Comparison of ENCODE assay signal across 8 mouse cellular contexts in the genomic region with DNA sequence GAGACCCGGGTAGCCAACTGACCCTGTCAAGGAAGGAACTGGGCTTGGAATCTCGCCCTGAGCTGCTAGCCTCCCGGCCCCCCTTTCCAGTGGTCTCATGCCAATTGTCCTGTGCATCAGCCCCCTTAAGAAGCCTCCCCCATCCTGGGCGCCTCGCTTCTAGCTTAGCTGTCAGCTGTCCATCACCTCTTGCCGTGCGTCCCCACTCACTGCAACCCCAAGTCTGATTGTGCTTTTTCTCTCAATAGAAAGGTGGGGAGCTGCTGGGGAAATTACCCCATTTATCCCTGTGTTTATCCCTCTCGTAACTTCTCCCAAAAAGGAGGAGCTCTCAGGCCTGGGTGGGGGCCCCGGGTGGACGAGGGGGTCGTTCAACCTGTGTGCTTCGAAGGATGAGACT. TPM values are rescaled to one million over a fixed set of nuclear protein-coding genes. Genes with fewer than 3 reads are reported as not detected.
A peak's percentile ranks its signal among the peaks of the same experiment; 100 is the strongest.
DNase-seq lines count a peak whose midpoint lies in the region; ATAC-seq and TF ChIP-seq lines count a peak whose summit lies in the region.

No protein-coding gene starts in this region.

- no peak overlapping the region for H3K4me3 ChIP-seq in left cerebral cortex, adult 2 months
- peak overlapping the region; percentile 80 for H3K4me3 ChIP-seq in embryonic facial prominence, embryonic 14.5 days (ENCODE audit: low read depth, low read length)
- peak overlapping the region; percentile 87 for H3K4me3 ChIP-seq in hindbrain, embryonic 14.5 days (replicated peaks; ENCODE audit: low read length)
- no peak overlapping the region for H3K4me3 ChIP-seq in midbrain, embryonic 15.5 days

- H3K4me2 ChIP-seq in embryonic facial prominence, embryonic 14.5 days (ENCODE audit: low read depth, low read length) = peak overlapping the region; percentile 74
- peak overlapping the region; percentile 86 for H3K4me2 ChIP-seq in hindbrain, embryonic 14.5 days (replicated peaks)
- H3K4me2 ChIP-seq in midbrain, embryonic 15.5 days = peak overlapping the region; percentile 90

- 17% methylated on average over 12 of the region's 12 CpGs for WGBS in embryonic facial prominence, embryonic 14.5 days
- whole genome bisulfite sequencing in hindbrain, embryonic 14.5 days = 13% methylated on average over 12 of the region's 12 CpGs
- WGBS in midbrain, embryonic 15.5 days = 11% methylated on average over 12 of the region's 12 CpGs

- H3K27ac ChIP-seq in left cerebral cortex, adult 2 months = peak overlapping the region; percentile 86
- peak overlapping the region; percentile 98; the same call in 1 of the 2 replicates for H3K27ac ChIP-seq in embryonic facial prominence, embryonic 14.5 days (replicated peaks; ENCODE audit: low read depth, low read length)
- peak overlapping the region; percentile 95; the same call in 1 of the 2 replicates for H3K27ac ChIP-seq in hindbrain, embryonic 14.5 days
- no peak overlapping the region for H3K27ac ChIP-seq in midbrain, embryonic 15.5 days

- ATAC-seq in embryonic facial prominence, embryonic 14.5 days (ENCODE audit: low read depth) = no peak
- ATAC-seq in hindbrain, embryonic 14.5 days (ENCODE audit: low FRiP score) = no peak
- no peak for ATAC-seq in midbrain, embryonic 15.5 days (replicated peaks)

- H3K9me3 ChIP-seq in embryonic facial prominence, embryonic 14.5 days (ENCODE audit: control insufficient read depth, low read length) = no peaks in the 10 kb centered on the region
- H3K9me3 ChIP-seq in hindbrain, embryonic 14.5 days (ENCODE audit: control insufficient read depth, low read length) = no peaks in the 10 kb centered on the region
- H3K9me3 ChIP-seq in midbrain, embryonic 15.5 days = no peaks in the 10 kb centered on the region

- peaks cover 50% of the 10 kb centered on the region for H3K36me3 ChIP-seq in embryonic facial prominence, embryonic 14.5 days (ENCODE audit: control insufficient read depth, insufficient read depth, low read length)
- H3K36me3 ChIP-seq in hindbrain, embryonic 14.5 days (replicated peaks; ENCODE audit: control insufficient read depth, insufficient read depth) = peaks cover 47% of the 10 kb centered on the region
- peaks cover 14% of the 10 kb centered on the region for H3K36me3 ChIP-seq in midbrain, embryonic 15.5 days (replicated peaks)

- intact Hi-C loops in left cerebral cortex, adult 2 months (cut with DNase I) = loop anchor here (2.0 kb wide), 3 partner anchors 19 to 97 kb away; partner anchors contain the start of genes Asf1b and Gm10644

- DNase-seq in left cerebral cortex, adult 2 months (ENCODE audit: extremely low spot score in 1 of 2, low spot score in 2 of 2) = no peak
- DNase-seq in left cerebral cortex, adult 18-20 months (ENCODE audit: low spot score in 2 of 2) = no peak
- no peak for DNase-seq in embryonic facial prominence, embryonic 14.5 days (ENCODE audit: low spot score)
- DNase-seq in hindbrain, embryonic 14.5 days (ENCODE audit: low spot score) = no peak
- no peak for DNase-seq in ovary, postnatal 36 days (ENCODE audit: low spot score)
- DNase-seq in right cerebral cortex, adult 2 months (ENCODE audit: low spot score in 2 of 2) = no peak
- no peak for DNase-seq in adrenal gland, postnatal 25 days

- H3K27me3 ChIP-seq in embryonic facial prominence, embryonic 14.5 days (replicated peaks; ENCODE audit: control insufficient read depth, insufficient read depth, low read length) = no peaks in the 10 kb centered on the region
- H3K27me3 ChIP-seq in hindbrain, embryonic 14.5 days (ENCODE audit: control insufficient read depth, insufficient read depth, low read length) = peaks cover 7% of the 10 kb centered on the region
- peaks cover 7% of the 10 kb centered on the region for H3K27me3 ChIP-seq in midbrain, embryonic 15.5 days (replicated peaks)

- peak overlapping the region; percentile 89; the same call in 1 of the 2 replicates for H3K9ac ChIP-seq in embryonic facial prominence, embryonic 14.5 days (ENCODE audit: low read depth, low read length)
- H3K9ac ChIP-seq in hindbrain, embryonic 14.5 days = peak overlapping the region; percentile 81; the same call in 1 of the 2 replicates
- no peak overlapping the region for H3K9ac ChIP-seq in midbrain, embryonic 15.5 days

- no peak for TF ChIP-seq CTCF in left cerebral cortex, adult 2 months (IDR thresholded peaks at IDR 0.05)

- H3K4me1 ChIP-seq in embryonic facial prominence, embryonic 14.5 days (ENCODE audit: control insufficient read depth, insufficient read depth, low read length) = peaks cover 9% of the 10 kb centered on the region; the same call in 1 of the 2 replicates
- H3K4me1 ChIP-seq in hindbrain, embryonic 14.5 days (replicated peaks; ENCODE audit: control insufficient read depth, insufficient read depth, low read length) = peaks cover 19% of the 10 kb centered on the region
- peaks cover 22% of the 10 kb centered on the region for H3K4me1 ChIP-seq in midbrain, embryonic 15.5 days

RNA-seq across cellular contexts. Expression of gene Samd1, which starts 1.5 kb away (rescaled TPM):
- total RNA-seq in left cerebral cortex, adult 2 months (2021) = 10 to 100 TPM; 39.3 to 43.7 TPM
- 10 to 100 TPM; 45.1 to 45.4 TPM for total RNA-seq in left cerebral cortex, adult 18-20 months (2021)
- polyA plus RNA-seq in embryonic facial prominence, embryonic 14.5 days (2014; fragmentation: Nextera tagmentation; extraction: Ambion mirVana) = 15.9 and 18.5 TPM in 2 replicates
- 11.1 and 11.3 TPM in 2 replicates for polyA plus RNA-seq in hindbrain, embryonic 14.5 days (2014; fragmentation: Nextera tagmentation; extraction: Ambion mirVana)
- polyA plus RNA-seq in midbrain, embryonic 15.5 days (2015; fragmentation: Nextera tagmentation; extraction: Ambion mirVana) = 7.1 and 7.2 TPM in 2 replicates
- 44.8 and 49.8 TPM in 2 replicates for total RNA-seq in adrenal gland, postnatal 25 days (2021)

RNA-seq across cellular contexts. Expression of gene 1700067K01Rik, which starts 5.3 kb away (rescaled TPM):
- under 1 TPM in 1 of 2 experiments, not detected in 1; 0.41 TPM for total RNA-seq in left cerebral cortex, adult 2 months (2021)
- under 1 TPM; 0.42 to 0.53 TPM for total RNA-seq in left cerebral cortex, adult 18-20 months (2021)
- 0.77 and 1.1 TPM in 2 replicates for polyA plus RNA-seq in embryonic facial prominence, embryonic 14.5 days (2014; fragmentation: Nextera tagmentation; extraction: Ambion mirVana)
- polyA plus RNA-seq in hindbrain, embryonic 14.5 days (2014; fragmentation: Nextera tagmentation; extraction: Ambion mirVana) = 0.54 and 0.76 TPM in 2 replicates
- polyA plus RNA-seq in midbrain, embryonic 15.5 days (2015; fragmentation: Nextera tagmentation; extraction: Ambion mirVana) = 0.66 and 1.0 TPM in 2 replicates
- 0.67 TPM in 1 of 2 replicates, not detected in the other for total RNA-seq in adrenal gland, postnatal 25 days (2021)

RNA-seq across cellular contexts. Expression of gene 2210011C24Rik, which starts 16.0 kb away (rescaled TPM):
- 1 to 10 TPM; 1.0 to 1.3 TPM for total RNA-seq in left cerebral cortex, adult 2 months (2021)
- total RNA-seq in left cerebral cortex, adult 18-20 months (2021) = under 1 TPM in 1 of 2 experiments, not detected in 1; 0.61 TPM
- 0.66 and 1.4 TPM in 2 replicates for polyA plus RNA-seq in embryonic facial prominence, embryonic 14.5 days (2014; fragmentation: Nextera tagmentation; extraction: Ambion mirVana)
- polyA plus RNA-seq in hindbrain, embryonic 14.5 days (2014; fragmentation: Nextera tagmentation; extraction: Ambion mirVana) = 0.52 and 0.77 TPM in 2 replicates
- polyA plus RNA-seq in midbrain, embryonic 15.5 days (2015; fragmentation: Nextera tagmentation; extraction: Ambion mirVana) = 0.26 and 0.39 TPM in 2 replicates
- not detected in 2 replicates for total RNA-seq in adrenal gland, postnatal 25 days (2021)

RNA-seq across cellular contexts. Expression of gene Prkaca, which starts 23.2 kb away (rescaled TPM):
- 100 to 1,000 TPM; 236 to 250 TPM for total RNA-seq in left cerebral cortex, adult 2 months (2021)
- total RNA-seq in left cerebral cortex, adult 18-20 months (2021) = 100 to 1,000 TPM; 259 to 269 TPM
- 208 and 247 TPM in 2 replicates for polyA plus RNA-seq in embryonic facial prominence, embryonic 14.5 days (2014; fragmentation: Nextera tagmentation; extraction: Ambion mirVana)
- polyA plus RNA-seq in hindbrain, embryonic 14.5 days (2014; fragmentation: Nextera tagmentation; extraction: Ambion mirVana) = 194 and 218 TPM in 2 replicates
- polyA plus RNA-seq in midbrain, embryonic 15.5 days (2015; fragmentation: Nextera tagmentation; extraction: Ambion mirVana) = 228 and 238 TPM in 2 replicates
- 284 and 302 TPM in 2 replicates for total RNA-seq in adrenal gland, postnatal 25 days (2021)

RNA-seq across cellular contexts. Expression of gene Palm3, which starts 25.3 kb away (rescaled TPM):
- total RNA-seq in left cerebral cortex, adult 2 months (2021) = 1 to 10 TPM; 2.2 to 2.7 TPM
- total RNA-seq in left cerebral cortex, adult 18-20 months (2021) = 1 to 10 TPM; 1.8 to 2.7 TPM
- polyA plus RNA-seq in embryonic facial prominence, embryonic 14.5 days (2014; fragmentation: Nextera tagmentation; extraction: Ambion mirVana) = 3.3 and 3.6 TPM in 2 replicates
- polyA plus RNA-seq in hindbrain, embryonic 14.5 days (2014; fragmentation: Nextera tagmentation; extraction: Ambion mirVana) = 3.7 and 5.5 TPM in 2 replicates
- 2.6 and 2.8 TPM in 2 replicates for polyA plus RNA-seq in midbrain, embryonic 15.5 days (2015; fragmentation: Nextera tagmentation; extraction: Ambion mirVana)
- total RNA-seq in adrenal gland, postnatal 25 days (2021) = 0.76 and 1.4 TPM in 2 replicates

Comparison
In these comparisons a context has a peak if more than half of its experiments do, and no peak if none do; other contexts are left out.
1. H3K4me3 ChIP-seq: peak in embryonic facial prominence, embryonic 14.5 days (single experiment) and hindbrain, embryonic 14.5 days (single experiment); none in left cerebral cortex, adult 2 months (single experiment) and midbrain, embryonic 15.5 days (single experiment).
2. Peak in every context shown above with its lines, with median percentiles within 50 percentile points of each other: H3K4me2 ChIP-seq.